Mouse (Mus musculus) olfactory bulb, adult 2 months (tissue): ENCODE measurements around the gene Rnft1.

Experiments
- CTCF ChIP-seq: fragments of 200-500 bp; IDR thresholded peaks from 2 replicates; pipeline ENCODE4 v1.5.1; 2012; ENCODE audit warnings: low read depth, mild to moderate bottlenecking, low read length, moderate library complexity; ENCODE audit not compliant: insufficient read depth
- POLR2A ChIP-seq: fragments of 200-500 bp; IDR thresholded peaks from 2 replicates; pipeline ENCODE4 v1.6.1; 2012; ENCODE audit warnings: mild to moderate bottlenecking, low read depth, low read length, moderate library complexity; ENCODE audit not compliant: insufficient read depth

DNA sequence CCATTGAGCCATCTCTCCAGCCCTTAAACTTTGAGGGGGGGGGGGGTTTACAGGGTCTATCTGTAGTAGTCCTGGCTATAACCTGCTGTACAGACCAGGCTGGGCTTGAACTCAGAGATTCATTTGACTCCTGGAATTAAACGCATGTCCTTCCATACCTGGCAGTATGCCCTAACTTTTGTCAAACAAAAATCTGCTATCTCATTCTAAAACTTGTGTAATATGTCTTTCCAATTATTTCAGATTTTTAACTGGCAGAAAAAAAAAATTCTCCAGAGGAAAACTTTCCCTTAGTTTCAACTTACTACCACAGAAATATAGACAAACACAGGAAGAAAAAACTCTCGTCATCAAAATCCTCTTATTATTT is 56.0 kb downstream of the Rnft1 start:
- TF ChIP-seq POLR2A = no peak
- no peak for TF ChIP-seq CTCF
